Mouse (Mus musculus) heart, embryonic 10.5 days (tissue): ENCODE data around the gene Ptges3. TPM values are rescaled to one million over a fixed set of nuclear protein-coding genes. Genes with fewer than 3 reads are reported as not detected.
"Not testable (repeated sequence)": the region's sequence is repeated elsewhere in the genome, so short reads cannot be mapped to it uniquely, and the experiment has no call there.

Source experiments
- DNase-seq: peaks from one replicate; pipeline ENCODE4 v3.0.0-alpha.2; 2017; ENCODE audit warnings: low spot score
- H3K27ac ChIP-seq: fragments of 300-500 bp; sonication (generic); 2 replicates; pipeline ENCODE4 v1.5.1; 2016; ENCODE audit warnings: mild to moderate bottlenecking
- H3K27me3 ChIP-seq: fragments of 300-500 bp; sonication (generic); 2 replicates; pipeline ENCODE4 v1.6.1; 2016; ENCODE audit warnings: mild to moderate bottlenecking; ENCODE audit not compliant: poor library complexity, insufficient read depth, severe bottlenecking
- H3K36me3 ChIP-seq: fragments of 300-500 bp; sonication (generic); 2 replicates; pipeline ENCODE4 v1.6.1; 2016; ENCODE audit warnings: mild to moderate bottlenecking, moderate library complexity
- H3K4me1 ChIP-seq: fragments of 300-500 bp; sonication (generic); 2 replicates; pipeline ENCODE4 v1.6.1; 2016; ENCODE audit warnings: mild to moderate bottlenecking
- H3K4me3 ChIP-seq: fragments of 300-500 bp; sonication (generic); 2 replicates; pipeline ENCODE4 v1.5.1; 2016; ENCODE audit warnings: mild to moderate bottlenecking, moderate library complexity
- H3K9me3 ChIP-seq: fragments of 300-500 bp; sonication (generic); 2 replicates; pipeline ENCODE4 v1.6.1; 2016; ENCODE audit warnings: mild to moderate bottlenecking, moderate library complexity
- WGBS: fragments of 180-500 bp; shearing (Covaris S2); methylation state at CpG from one replicate; pipeline ENCODE4 v1.1.7; 2016; 5-methylcytosine and 5-hydroxymethylcytosine counted together
- polyA plus RNA-seq: library from polyadenylated mRNA; unstranded; fragments of >200 nt; fragmentation: Nextera tagmentation; extraction: Ambion mirVana; gene quantifications from 2 replicates; pipeline ENCODE4 v1.2.1, GENCODE M21; 2016

Gene Ptges3
- polyA plus RNA-seq, 1 experiment from 2014 or later, result 465 TPM

GRCm38 (mm10) chr10:128062221-128062989 is 3.7 kb downstream of the Ptges3 start:
- no peak for DNase-seq
- Histone ChIP-seq H3K36me3 (peaks cover 36% of the 10 kb centered on the region), H3K4me1 (peaks cover 11% of the 10 kb centered on the region; the same call in 1 of the 2 replicates), H3K9me3 (no peaks in the 10 kb centered on the region), H3K4me3 (no peak overlapping the region), H3K27me3 (no peaks in the 10 kb centered on the region), H3K27ac (no peak overlapping the region)
- WGBS, result 93% methylated on average over 6 of the region's 6 CpGs

GRCm38 (mm10) chr10:128066072-128066471 is 7.3 kb downstream of the Ptges3 start:
- no peak overlapping the region for H3K4me3 ChIP-seq
- no peak for DNase-seq
- H3K9me3 ChIP-seq, result no peaks in the 10 kb centered on the region
- no peaks in the 10 kb centered on the region for H3K27me3 ChIP-seq
- H3K36me3 ChIP-seq, result peaks cover 65% of the 10 kb centered on the region
- no peaks in the 10 kb centered on the region for H3K4me1 ChIP-seq
- no peak overlapping the region for H3K27ac ChIP-seq
- 82% methylated on average over 5 of the region's 5 CpGs for WGBS

GRCm38 (mm10) chr10:128069201-128069600 is 10.4 kb downstream of the Ptges3 start:
- DNase-seq, result no peak
- Histone ChIP-seq H3K36me3 (peaks cover 77% of the 10 kb centered on the region), H3K4me3 (no peak overlapping the region), H3K27me3 (no peaks in the 10 kb centered on the region), H3K27ac (no peak overlapping the region), H3K4me1 (no peaks in the 10 kb centered on the region), H3K9me3 (no peaks in the 10 kb centered on the region)
- 85% methylated on average over 4 of the region's 4 CpGs for WGBS

GRCm38 (mm10) chr10:128070432-128070831 is 11.7 kb downstream of the Ptges3 start:
- WGBS, result 95% methylated on average over 2 of the region's 2 CpGs
- not testable (repeated sequence) for H3K4me1 ChIP-seq, H3K9me3 ChIP-seq, H3K27ac ChIP-seq, DNase-seq, H3K4me3 ChIP-seq, H3K27me3 ChIP-seq
- H3K36me3 ChIP-seq, result peaks cover 79% of the 10 kb centered on the region

GRCm38 (mm10) chr10:128078269-128078668 is 19.5 kb downstream of the Ptges3 start:
- not testable (repeated sequence) for H3K27me3 ChIP-seq, H3K9me3 ChIP-seq, DNase-seq, H3K27ac ChIP-seq, H3K4me1 ChIP-seq, H3K4me3 ChIP-seq
- WGBS, result 83% methylated on average over 5 of the region's 5 CpGs
- peaks cover 35% of the 10 kb centered on the region for H3K36me3 ChIP-seq

GRCm38 (mm10) chr10:128080496-128080895 is 21.7 kb downstream of the Ptges3 start:
- WGBS, result 83% methylated on average over 1 of the region's 1 CpGs
- no peak overlapping the region for H3K27ac ChIP-seq

GRCm38 (mm10) chr10:128081807-128082476 is 23.2 kb downstream of the Ptges3 start:
- WGBS, result 47% methylated on average over 6 of the region's 6 CpGs
- Histone ChIP-seq H3K4me1 (peaks cover 14% of the 10 kb centered on the region; the same call in 1 of the 2 replicates), H3K27ac (peak overlapping the region; percentile 100), H3K9me3 (no peaks in the 10 kb centered on the region), H3K27me3 (no peaks in the 10 kb centered on the region), H3K4me3 (peak overlapping the region; percentile 98), H3K36me3 (peaks cover 46% of the 10 kb centered on the region)
- no peak for DNase-seq

More at GRCm38 (mm10) chr10:128080496-128080895, 21.7 kb downstream of the Ptges3 start:
- H3K27me3 ChIP-seq, result no peaks in the 10 kb centered on the region
- H3K9me3 ChIP-seq, result no peaks in the 10 kb centered on the region
- H3K4me1 ChIP-seq, result peaks cover 10% of the 10 kb centered on the region; the same call in 1 of the 2 replicates
- H3K4me3 ChIP-seq, result no peak overlapping the region
- no peak for DNase-seq
- H3K36me3 ChIP-seq, result peaks cover 37% of the 10 kb centered on the region

GRCm38 (mm10) chr10:128082477-128082808 is 23.7 kb downstream of the Ptges3 start:
- H3K27me3 ChIP-seq, result no peaks in the 10 kb centered on the region
- peaks cover 45% of the 10 kb centered on the region for H3K36me3 ChIP-seq
- peaks cover 14% of the 10 kb centered on the region; the same call in 1 of the 2 replicates for H3K4me1 ChIP-seq
- whole genome bisulfite sequencing, result 11% methylated on average over 9 of the region's 9 CpGs
- no peaks in the 10 kb centered on the region for H3K9me3 ChIP-seq
- H3K4me3 ChIP-seq, result peak overlapping the region; percentile 98
- DNase-seq, result no peak
- peak overlapping the region; percentile 100 for H3K27ac ChIP-seq

- peak within 1 kb of the TSS; percentile 100 for H3K27ac ChIP-seq
- under 1% methylated on average over 34 of the region's 34 CpGs for WGBS
- peak within 1 kb of the TSS; percentile 98 for H3K4me3 ChIP-seq
- peak; percentile 98 for DNase-seq
- H3K4me1 ChIP-seq, result peaks cover 14% of the 10 kb centered on the region; the same call in 1 of the 2 replicates
- H3K27me3 ChIP-seq, result no peaks in the 10 kb centered on the region
- H3K36me3 ChIP-seq, result peaks cover 45% of the 10 kb centered on the region
- no peaks in the 10 kb centered on the region for H3K9me3 ChIP-seq
These were observed 24.2 kb downstream of the Ptges3 start, which contains the start of gene Atp5b for GRCm38 (mm10) chr10:128082880-128083421. Gene Atp5b (plus strand): TSS chr10:128083273.

GRCm38 (mm10) chr10:128083688-128084087 is 24.9 kb downstream of the Ptges3 start:
- Histone ChIP-seq H3K36me3 (peaks cover 49% of the 10 kb centered on the region), H3K27ac (peak overlapping the region; percentile 100)

GRCm38 (mm10) chr10:128084160-128084559 is 25.4 kb downstream of the Ptges3 start:
- no peaks in the 10 kb centered on the region for H3K9me3 ChIP-seq
- peak overlapping the region; percentile 98 for H3K4me3 ChIP-seq
- peak overlapping the region; percentile 100 for H3K27ac ChIP-seq
- peaks cover 54% of the 10 kb centered on the region for H3K36me3 ChIP-seq
- H3K27me3 ChIP-seq, result no peaks in the 10 kb centered on the region
- DNase-seq, result no peak
- peaks cover 14% of the 10 kb centered on the region; the same call in 1 of the 2 replicates for H3K4me1 ChIP-seq
- WGBS, result under 1% methylated on average over 3 of the region's 3 CpGs

More at GRCm38 (mm10) chr10:128083688-128084087, 24.9 kb downstream of the Ptges3 start:
- no peak for DNase-seq
- Histone ChIP-seq H3K4me3 (peak overlapping the region; percentile 98), H3K4me1 (peaks cover 14% of the 10 kb centered on the region; the same call in 1 of the 2 replicates), H3K27me3 (no peaks in the 10 kb centered on the region), H3K9me3 (no peaks in the 10 kb centered on the region)
- under 1% methylated on average over 22 of the region's 22 CpGs for WGBS

GRCm38 (mm10) chr10:128086391-128086790 is 27.6 kb downstream of the Ptges3 start:
- H3K27me3 ChIP-seq, result no peaks in the 10 kb centered on the region
- no peaks in the 10 kb centered on the region for H3K9me3 ChIP-seq
- peaks cover 66% of the 10 kb centered on the region for H3K36me3 ChIP-seq
- H3K4me3 ChIP-seq, result no peak overlapping the region
- H3K4me1 ChIP-seq, result peaks cover 27% of the 10 kb centered on the region
- WGBS, result 79% methylated on average over 6 of the region's 6 CpGs
- H3K27ac ChIP-seq, result no peak overlapping the region
- DNase-seq, result no peak

GRCm38 (mm10) chr10:128087216-128087615 is 28.5 kb downstream of the Ptges3 start:
- 85% methylated on average over 2 of the region's 2 CpGs for WGBS
- peaks cover 31% of the 10 kb centered on the region for H3K4me1 ChIP-seq
- DNase-seq, H3K4me3 ChIP-seq, H3K9me3 ChIP-seq, H3K27ac ChIP-seq, H3K27me3 ChIP-seq: not testable (repeated sequence)
- peaks cover 66% of the 10 kb centered on the region for H3K36me3 ChIP-seq
